Mouse (Mus musculus): ENCODE measurements around the gene Tlnrd1. TPM values are rescaled to one million over a fixed set of nuclear protein-coding genes. Genes with fewer than 3 reads are reported as not detected.

Tlnrd1 gene
- total RNA-seq, 1 experiment from 2014 or later: 7.5 TPM

- no peak for ATAC-seq (replicated peaks in 1 of 2; ENCODE audit: insufficient read depth in 1 of 2, low FRiP score in 2 of 2, low TSS enrichment in 1 of 2, low read depth in 1 of 2, poor library complexity in 2 of 2, severe bottlenecking in 2 of 2)
These were observed 27.5 kb downstream of the Tlnrd1 start for GRCm38 (mm10) chr7:83856353-83857207.

- no peak for ATAC-seq (replicated peaks in 1 of 2; ENCODE audit: insufficient read depth in 1 of 2, low FRiP score in 2 of 2, low TSS enrichment in 1 of 2, low read depth in 1 of 2, poor library complexity in 2 of 2, severe bottlenecking in 2 of 2)
These were observed 28.9 kb downstream of the Tlnrd1 start for GRCm38 (mm10) chr7:83855203-83855602.

GRCm38 (mm10) chr7:83852381-83853380 is 31.4 kb downstream of the Tlnrd1 start:
- no peak for ATAC-seq (replicated peaks in 1 of 2; ENCODE audit: insufficient read depth in 1 of 2, low FRiP score in 2 of 2, low TSS enrichment in 1 of 2, low read depth in 1 of 2, poor library complexity in 2 of 2, severe bottlenecking in 2 of 2)

GRCm38 (mm10) chr7:83851569-83852380 is 32.3 kb downstream of the Tlnrd1 start:
- no peak for ATAC-seq (replicated peaks in 1 of 2; ENCODE audit: insufficient read depth in 1 of 2, low FRiP score in 2 of 2, low TSS enrichment in 1 of 2, low read depth in 1 of 2, poor library complexity in 2 of 2, severe bottlenecking in 2 of 2)

- 0 out of 4 replicates have a peak, but pooled peaks of 1 of the 2 experiments have one; percentile 17 for ATAC-seq (replicated peaks in 1 of 2; ENCODE audit: insufficient read depth in 1 of 2, low FRiP score in 2 of 2, low TSS enrichment in 1 of 2, low read depth in 1 of 2, poor library complexity in 2 of 2, severe bottlenecking in 2 of 2)
These were observed 36.7 kb downstream of the Tlnrd1 start for GRCm38 (mm10) chr7:83847187-83848075.

- ATAC-seq (replicated peaks in 1 of 2; ENCODE audit: insufficient read depth in 1 of 2, low FRiP score in 2 of 2, low TSS enrichment in 1 of 2, low read depth in 1 of 2, poor library complexity in 2 of 2, severe bottlenecking in 2 of 2): no peak
These were observed 39.3 kb downstream of the Tlnrd1 start for GRCm38 (mm10) chr7:83844807-83845206.

GRCm38 (mm10) chr7:83842486-83843259 is 41.4 kb downstream of the Tlnrd1 start:
- no peak for ATAC-seq (replicated peaks in 1 of 2; ENCODE audit: insufficient read depth in 1 of 2, low FRiP score in 2 of 2, low TSS enrichment in 1 of 2, low read depth in 1 of 2, poor library complexity in 2 of 2, severe bottlenecking in 2 of 2)

- no peak for ATAC-seq (replicated peaks in 1 of 2; ENCODE audit: insufficient read depth in 1 of 2, low FRiP score in 2 of 2, low TSS enrichment in 1 of 2, low read depth in 1 of 2, poor library complexity in 2 of 2, severe bottlenecking in 2 of 2)
These were observed 44.0 kb downstream of the Tlnrd1 start for GRCm38 (mm10) chr7:83840076-83840475.

- no peak for ATAC-seq (replicated peaks in 1 of 2; ENCODE audit: insufficient read depth in 1 of 2, low FRiP score in 2 of 2, low TSS enrichment in 1 of 2, low read depth in 1 of 2, poor library complexity in 2 of 2, severe bottlenecking in 2 of 2)
These were observed 45.4 kb downstream of the Tlnrd1 start for GRCm38 (mm10) chr7:83838525-83839224.

Other genes with a start within 250 kb of the Tlnrd1 start
- gene Il16, start 138.6 kb downstream of the Tlnrd1 start, total RNA-seq (2017): 93.8 and 124 TPM in 2 replicates
- not detected in 2 replicates for gene Cfap161, start 89.4 kb downstream of the Tlnrd1 start, total RNA-seq (2017)
- gene Mesd, start 161 bp upstream of the Tlnrd1 start, total RNA-seq (2017): 51.6 and 63.2 TPM in 2 replicates
- not detected in 2 replicates for gene Cemip, start 202.2 kb upstream of the Tlnrd1 start, total RNA-seq (2017)

All from hematopoietic stem cell, adult 5-6 weeks (primary cell).